Mouse (Mus musculus): ENCODE results near the gene Man1b1. TPM values are rescaled to one million over a fixed set of nuclear protein-coding genes. Genes with fewer than 3 reads are reported as not detected.

Gene Man1b1
- 51.6 and 66.0 TPM in 2 replicates for polyA plus RNA-seq (2014; fragmentation: Nextera tagmentation; extraction: Ambion mirVana)

DNA sequence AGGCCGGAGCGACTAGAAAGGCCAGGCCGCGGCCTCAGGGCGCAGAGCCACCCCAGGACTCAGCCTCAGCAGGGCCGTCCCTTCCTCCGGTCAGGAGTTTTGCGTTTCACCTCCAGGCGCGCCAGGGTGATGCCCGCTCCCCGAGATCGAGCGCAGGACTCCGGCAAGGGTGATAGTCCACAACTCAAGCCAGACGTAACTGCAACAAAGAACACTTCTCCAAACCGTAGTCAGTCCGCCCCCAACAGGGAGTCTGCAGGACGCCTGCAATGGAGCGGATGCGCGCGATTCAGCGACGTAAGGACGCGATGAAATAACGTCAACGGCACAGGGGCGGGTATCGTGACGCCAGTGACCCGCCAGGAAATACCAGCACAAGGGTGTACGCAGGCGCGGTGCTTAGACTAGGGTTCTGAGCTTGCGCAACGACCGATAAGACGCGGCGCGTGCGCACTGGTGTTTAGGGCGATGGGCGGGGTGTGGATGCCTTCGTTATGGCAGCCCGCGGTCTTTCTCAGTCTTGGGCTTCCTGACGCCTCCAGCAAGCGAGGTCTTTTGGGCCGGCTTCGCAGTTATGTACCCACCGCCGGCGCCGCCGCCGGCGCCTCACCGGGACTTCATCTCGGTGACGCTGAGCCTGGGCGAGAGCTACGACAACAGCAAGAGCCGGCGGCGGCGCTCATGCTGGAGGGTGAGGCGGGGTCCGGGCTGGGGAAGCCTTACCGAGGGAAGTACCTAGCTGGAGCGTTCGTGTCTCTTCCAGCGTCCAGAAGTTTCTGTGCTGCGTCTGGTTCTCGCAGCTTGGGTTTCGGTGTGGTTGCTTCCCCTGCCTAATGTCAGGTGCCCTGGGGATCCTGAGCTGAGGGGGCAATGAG lies at the start of gene Man1b1:
Man1b1 (plus strand) TSS at position 53 of the 875 bp plus-strand sequence.
- H3K27ac ChIP-seq: peak within 1 kb of the TSS; percentile 94
- peak within 1 kb of the TSS; percentile 98 for H3K4me3 ChIP-seq (replicated peaks; ENCODE audit: low read length)
- H3K9me3 ChIP-seq (ENCODE audit: control insufficient read depth, low read length): no peaks in the 10 kb centered on the region
- peak within 1 kb of the TSS; percentile 91 for H3K4me2 ChIP-seq (replicated peaks)
- under 1% methylated on average over 68 of the region's 78 CpGs for WGBS
- peak; percentile 98 for ATAC-seq (ENCODE audit: low FRiP score)
- no peaks in the 10 kb centered on the region for H3K27me3 ChIP-seq (ENCODE audit: control insufficient read depth, insufficient read depth, low read length)
- peak; percentile 100 for DNase-seq (ENCODE audit: low spot score)
- peaks cover 36% of the 10 kb centered on the region for H3K36me3 ChIP-seq (replicated peaks; ENCODE audit: control insufficient read depth, insufficient read depth)
- peak within 1 kb of the TSS; percentile 97 for H3K9ac ChIP-seq
- peaks cover 15% of the 10 kb centered on the region for H3K4me1 ChIP-seq (replicated peaks; ENCODE audit: control insufficient read depth, insufficient read depth, low read length)

DNA sequence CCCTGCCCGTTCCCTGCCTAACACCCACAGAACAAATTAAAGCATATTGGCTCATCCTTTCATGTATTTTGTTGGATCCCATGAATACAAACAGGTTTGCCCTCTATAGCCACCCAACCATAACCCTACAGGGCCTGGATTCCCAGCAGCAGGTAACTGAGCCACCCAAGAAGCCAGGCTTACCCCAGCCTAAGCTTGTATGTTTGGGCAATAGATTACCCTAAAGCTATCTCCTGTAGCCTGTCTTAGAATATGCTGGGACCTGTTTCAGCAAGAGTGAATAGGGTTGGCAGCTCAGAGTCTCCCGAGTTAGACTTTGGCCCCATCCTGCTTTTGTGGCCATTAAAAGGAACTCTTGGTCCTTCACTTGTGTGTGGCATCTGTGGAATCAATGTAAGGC lies 46.6 kb upstream of the Man1b1 start:
- H3K4me3 ChIP-seq (replicated peaks; ENCODE audit: low read length): no peak overlapping the region
- no peak overlapping the region for H3K4me2 ChIP-seq (replicated peaks)
- WGBS: 92% methylated on average over 2 of the region's 2 CpGs
- no peak for DNase-seq (ENCODE audit: low spot score)
- peaks cover 14% of the 10 kb centered on the region for H3K4me1 ChIP-seq (replicated peaks; ENCODE audit: control insufficient read depth, insufficient read depth, low read length)
- ATAC-seq (ENCODE audit: low FRiP score): no peak
- H3K36me3 ChIP-seq (replicated peaks; ENCODE audit: control insufficient read depth, insufficient read depth): peaks cover 60% of the 10 kb centered on the region
- no peaks in the 10 kb centered on the region for H3K9me3 ChIP-seq (ENCODE audit: control insufficient read depth, low read length)
- peaks cover 28% of the 10 kb centered on the region for H3K27me3 ChIP-seq (ENCODE audit: control insufficient read depth, insufficient read depth, low read length)
- H3K9ac ChIP-seq: no peak overlapping the region
- H3K27ac ChIP-seq: no peak overlapping the region

DNA sequence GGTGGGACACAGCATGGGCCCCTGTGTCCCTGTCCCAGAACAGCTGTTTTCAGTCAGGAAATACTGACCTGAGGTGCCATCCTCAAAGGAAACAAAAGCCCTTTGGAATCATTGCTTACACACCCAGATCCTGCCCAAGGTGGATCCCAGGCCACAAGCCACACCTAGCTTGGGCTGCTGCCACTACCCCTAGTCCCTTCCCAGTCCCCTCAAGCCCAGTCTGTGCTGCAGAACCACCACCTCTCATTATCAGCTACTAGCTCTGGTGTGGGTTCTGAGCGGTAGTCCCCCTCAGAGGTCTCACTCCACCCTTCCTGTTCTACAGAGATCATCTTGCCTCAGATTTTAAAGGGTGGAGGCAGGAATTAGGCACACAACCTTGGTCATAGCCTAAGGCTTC lies 45.8 kb upstream of the Man1b1 start:
- H3K4me2 ChIP-seq (replicated peaks): no peak overlapping the region
- H3K4me3 ChIP-seq (replicated peaks; ENCODE audit: low read length): no peak overlapping the region
- no peak overlapping the region for H3K9ac ChIP-seq
- ATAC-seq (ENCODE audit: low FRiP score) (no peak), DNase-seq (ENCODE audit: low spot score) (no peak)
- H3K36me3 ChIP-seq (replicated peaks; ENCODE audit: control insufficient read depth, insufficient read depth): peaks cover 53% of the 10 kb centered on the region
- no peak overlapping the region for H3K27ac ChIP-seq
- 83% methylated on average over 1 of the region's 1 CpGs for WGBS
- no peaks in the 10 kb centered on the region for H3K9me3 ChIP-seq (ENCODE audit: control insufficient read depth, low read length)
- H3K4me1 ChIP-seq (replicated peaks; ENCODE audit: control insufficient read depth, insufficient read depth, low read length): peaks cover 21% of the 10 kb centered on the region
- peaks cover 35% of the 10 kb centered on the region for H3K27me3 ChIP-seq (ENCODE audit: control insufficient read depth, insufficient read depth, low read length)

DNA sequence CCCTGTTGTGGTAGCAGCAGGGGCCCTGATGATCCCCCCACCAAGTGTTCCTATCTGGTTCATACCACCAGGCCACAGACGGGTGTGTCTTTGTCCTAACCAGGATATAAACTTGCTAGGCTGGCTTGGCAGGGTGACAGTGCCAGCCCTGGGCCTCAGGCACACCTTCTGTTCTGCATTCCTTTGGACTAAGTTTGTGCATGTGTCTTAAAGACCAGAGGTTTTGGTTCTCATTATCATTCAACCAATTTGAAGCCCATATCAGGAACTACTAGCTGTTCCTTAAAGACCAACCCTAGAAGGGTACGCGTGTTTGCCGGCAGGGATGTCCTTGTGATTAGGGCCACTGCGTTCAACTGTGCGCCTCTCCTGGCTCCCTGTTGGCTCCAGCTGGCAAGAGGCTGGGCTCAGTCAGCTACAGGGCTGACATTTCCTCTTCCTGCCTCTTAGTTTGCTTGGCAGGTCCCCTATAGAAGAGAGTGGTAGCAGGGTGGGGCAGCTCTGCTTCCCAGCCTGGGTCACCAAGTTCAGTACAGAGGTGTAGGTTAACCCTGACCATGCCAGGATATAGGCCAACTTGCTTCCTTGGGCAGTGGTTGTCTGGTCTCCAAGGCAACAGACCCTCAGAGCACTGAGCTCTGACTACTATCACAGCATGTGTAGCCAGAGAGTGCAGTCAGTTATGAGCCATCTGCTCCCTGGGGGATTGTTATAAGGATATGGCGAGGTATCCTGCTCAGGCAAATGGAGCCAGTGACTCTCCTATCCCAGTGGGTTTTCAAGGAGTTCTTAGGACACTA lies 45.1 kb upstream of the Man1b1 start:
- H3K9ac ChIP-seq: no peak overlapping the region
- H3K27me3 ChIP-seq (ENCODE audit: control insufficient read depth, insufficient read depth, low read length): peaks cover 42% of the 10 kb centered on the region
- H3K9me3 ChIP-seq (ENCODE audit: control insufficient read depth, low read length): no peaks in the 10 kb centered on the region
- H3K27ac ChIP-seq: no peak overlapping the region
- ATAC-seq (ENCODE audit: low FRiP score) (no peak), DNase-seq (ENCODE audit: low spot score) (no peak)
- WGBS: 65% methylated on average over 7 of the region's 7 CpGs
- H3K36me3 ChIP-seq (replicated peaks; ENCODE audit: control insufficient read depth, insufficient read depth): peaks cover 47% of the 10 kb centered on the region
- no peak overlapping the region for H3K4me3 ChIP-seq (replicated peaks; ENCODE audit: low read length)
- H3K4me2 ChIP-seq (replicated peaks): no peak overlapping the region
- H3K4me1 ChIP-seq (replicated peaks; ENCODE audit: control insufficient read depth, insufficient read depth, low read length): peaks cover 21% of the 10 kb centered on the region

DNA sequence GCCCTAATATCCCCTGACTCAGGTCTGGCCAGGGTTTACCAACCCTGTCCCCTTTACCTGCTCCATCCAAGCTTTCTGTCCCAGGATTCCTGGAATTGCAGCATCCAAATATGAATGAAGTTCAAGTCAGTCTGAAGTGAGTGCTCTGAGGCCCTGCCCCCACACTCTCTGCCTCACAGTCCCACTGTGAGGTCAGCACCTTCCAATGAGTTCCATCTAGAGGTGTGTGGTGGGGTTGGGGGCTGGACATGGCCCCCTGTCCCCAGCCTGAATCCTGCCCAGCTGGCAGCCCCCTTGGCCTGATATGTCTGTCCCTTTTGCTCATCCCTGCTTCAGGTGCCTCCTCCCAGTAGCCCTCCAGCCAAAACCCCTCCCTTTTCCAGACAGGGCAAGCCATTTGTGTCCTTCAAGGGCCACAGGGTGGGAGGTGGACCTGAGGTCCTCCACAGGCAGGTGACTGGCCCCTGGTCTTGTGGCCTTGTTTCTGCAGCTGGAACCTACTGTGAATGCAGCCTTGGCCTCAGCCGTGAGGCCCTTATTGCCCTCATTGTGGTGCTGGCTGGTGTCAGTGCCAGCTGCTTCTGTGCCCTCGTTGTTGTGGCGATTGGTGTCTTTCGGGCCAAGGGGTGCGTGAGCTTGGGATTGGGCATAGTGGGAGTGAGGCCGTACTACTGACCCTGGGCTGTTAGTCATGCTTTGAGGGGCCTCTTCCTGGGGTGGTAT lies 44.0 kb upstream of the Man1b1 start, which contains the start of gene Tmem210:
Tmem210 (plus strand) TSS at position 219 of the 723 bp plus-strand sequence.
- no peak for ATAC-seq (ENCODE audit: low FRiP score)

DNA sequence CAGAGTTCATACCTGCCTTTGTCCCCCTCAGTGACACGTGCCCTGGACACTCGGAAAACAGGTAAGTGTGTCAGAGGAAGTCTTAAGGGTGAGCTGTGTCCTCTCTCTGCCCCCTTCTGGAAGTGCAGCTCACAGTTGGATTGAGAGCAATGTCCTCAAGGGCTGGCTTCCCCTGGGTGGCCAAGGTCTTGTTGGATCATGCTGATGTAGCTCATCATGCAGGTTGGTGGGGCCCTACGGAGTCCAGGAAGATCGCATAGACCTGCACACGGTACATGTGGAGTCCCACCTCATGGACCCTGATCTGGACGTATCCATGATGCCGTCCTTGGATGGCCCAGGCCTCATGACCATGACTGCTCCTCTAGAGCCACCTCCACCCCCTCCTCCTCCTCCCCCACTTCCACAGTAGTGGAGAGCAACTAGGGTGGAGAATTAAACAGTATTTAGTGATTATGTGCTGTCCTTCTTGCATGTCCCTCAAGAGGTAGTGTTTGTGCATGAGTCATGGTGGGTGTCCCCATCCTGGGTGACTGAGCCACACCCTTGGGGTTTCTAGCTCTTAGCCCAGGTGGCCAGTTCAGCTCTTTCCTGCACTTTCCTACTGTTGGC lies 43.3 kb upstream of the Man1b1 start:
- H3K9ac ChIP-seq: no peak overlapping the region
- no peaks in the 10 kb centered on the region for H3K9me3 ChIP-seq (ENCODE audit: control insufficient read depth, low read length)
- H3K36me3 ChIP-seq (replicated peaks; ENCODE audit: control insufficient read depth, insufficient read depth): peaks cover 32% of the 10 kb centered on the region
- 78% methylated on average over 7 of the region's 7 CpGs for WGBS
- H3K27me3 ChIP-seq (ENCODE audit: control insufficient read depth, insufficient read depth, low read length): peaks cover 61% of the 10 kb centered on the region
- no peak for DNase-seq (ENCODE audit: low spot score)
- no peak for ATAC-seq (ENCODE audit: low FRiP score)
- H3K27ac ChIP-seq: no peak overlapping the region
- no peak overlapping the region for H3K4me2 ChIP-seq (replicated peaks)
- H3K4me3 ChIP-seq (replicated peaks; ENCODE audit: low read length): no peak overlapping the region
- H3K4me1 ChIP-seq (replicated peaks; ENCODE audit: control insufficient read depth, insufficient read depth, low read length): peaks cover 21% of the 10 kb centered on the region

More for the DNA sequence above, 44.0 kb upstream of the Man1b1 start, which contains the start of gene Tmem210:
- no peak for DNase-seq (ENCODE audit: low spot score)
- Histone ChIP-seq H3K27ac (no peak within 1 kb of the TSS), H3K4me3 (replicated peaks; ENCODE audit: low read length) (no peak within 1 kb of the TSS), H3K27me3 (ENCODE audit: control insufficient read depth, insufficient read depth, low read length) (peaks cover 53% of the 10 kb centered on the region), H3K36me3 (replicated peaks; ENCODE audit: control insufficient read depth, insufficient read depth) (peaks cover 36% of the 10 kb centered on the region), H3K4me2 (replicated peaks) (no peak within 1 kb of the TSS), H3K9ac (no peak within 1 kb of the TSS), H3K4me1 (replicated peaks; ENCODE audit: control insufficient read depth, insufficient read depth, low read length) (peaks cover 21% of the 10 kb centered on the region), H3K9me3 (ENCODE audit: control insufficient read depth, low read length) (no peaks in the 10 kb centered on the region)
- 80% methylated on average over 6 of the region's 6 CpGs for WGBS

DNA sequence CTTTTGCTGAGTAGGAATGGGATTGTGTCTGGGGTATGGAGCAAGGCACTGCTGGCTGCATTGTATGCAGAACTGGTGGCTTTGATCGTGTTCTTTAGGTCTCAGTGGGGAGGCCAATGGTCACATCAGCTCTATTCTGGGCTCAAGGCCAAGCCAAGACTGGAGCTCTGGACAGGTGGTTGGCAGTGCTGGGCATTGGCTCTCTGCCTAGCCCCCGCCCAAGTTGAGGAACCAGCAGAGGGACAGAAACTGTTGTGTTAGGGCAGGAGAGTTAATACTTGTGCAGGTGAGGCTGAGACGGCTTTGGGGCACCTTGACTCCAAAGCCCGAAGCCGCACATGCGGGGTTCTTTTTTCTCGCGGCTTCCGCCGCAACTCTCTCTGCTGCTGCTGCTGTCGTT lies 42.5 kb upstream of the Man1b1 start, which contains the start of gene Lrrc26:
Lrrc26 (plus strand) TSS at position 265 of the 400 bp plus-strand sequence.
- 9% methylated on average over 11 of the region's 11 CpGs for WGBS

DNA sequence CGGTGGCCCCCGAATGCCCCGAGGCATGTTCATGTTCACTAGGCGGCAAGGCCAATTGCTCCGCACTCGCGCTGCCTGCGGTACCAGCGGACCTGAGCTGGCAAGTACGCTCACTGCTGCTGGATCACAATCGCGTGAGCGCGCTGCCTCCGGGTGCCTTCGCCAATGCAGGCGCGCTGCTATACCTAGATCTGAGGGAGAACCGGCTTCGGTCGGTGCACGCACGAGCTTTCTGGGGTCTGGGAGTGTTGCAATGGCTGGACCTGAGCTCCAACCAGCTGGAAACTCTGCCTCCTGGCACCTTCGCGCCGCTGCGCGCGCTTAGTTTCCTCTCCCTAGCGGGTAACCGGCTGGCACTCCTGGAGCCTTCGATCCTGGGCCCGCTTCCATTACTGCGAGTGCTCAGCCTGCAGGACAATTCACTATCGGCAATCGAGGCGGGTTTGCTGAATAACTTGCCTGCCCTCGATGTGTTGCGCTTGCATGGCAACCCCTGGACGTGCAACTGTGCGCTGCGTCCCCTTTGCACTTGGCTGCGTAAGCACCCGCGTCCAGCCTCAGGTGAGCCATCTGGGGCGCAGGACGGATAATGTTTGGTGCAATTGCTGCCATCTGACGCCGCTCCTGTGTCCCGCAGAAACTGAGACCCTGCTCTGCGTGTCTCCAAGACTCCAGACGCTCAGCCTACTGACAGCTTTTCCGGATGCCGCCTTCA lies 41.9 kb upstream of the Man1b1 start:
- ATAC-seq (ENCODE audit: low FRiP score) (peak; percentile 35; the same call in 1 of the 2 replicates), DNase-seq (ENCODE audit: low spot score) (peak; percentile 63)
- Histone ChIP-seq H3K27me3 (ENCODE audit: control insufficient read depth, insufficient read depth, low read length) (peaks cover 66% of the 10 kb centered on the region), H3K9ac (peak overlapping the region; percentile 44; the same call in 1 of the 2 replicates), H3K9me3 (ENCODE audit: control insufficient read depth, low read length) (no peaks in the 10 kb centered on the region), H3K4me1 (replicated peaks; ENCODE audit: control insufficient read depth, insufficient read depth, low read length) (peaks cover 21% of the 10 kb centered on the region), H3K4me2 (replicated peaks) (peak overlapping the region; percentile 56), H3K27ac (no peak overlapping the region), H3K36me3 (replicated peaks; ENCODE audit: control insufficient read depth, insufficient read depth) (peaks cover 24% of the 10 kb centered on the region), H3K4me3 (replicated peaks; ENCODE audit: low read length) (peak overlapping the region; percentile 26)
- WGBS: 2% methylated on average over 54 of the region's 54 CpGs

More for the DNA sequence above, 42.5 kb upstream of the Man1b1 start, which contains the start of gene Lrrc26:
- Histone ChIP-seq H3K27me3 (ENCODE audit: control insufficient read depth, insufficient read depth, low read length) (peaks cover 66% of the 10 kb centered on the region), H3K4me2 (replicated peaks) (peak within 1 kb of the TSS; percentile 56), H3K36me3 (replicated peaks; ENCODE audit: control insufficient read depth, insufficient read depth) (peaks cover 27% of the 10 kb centered on the region), H3K27ac (no peak within 1 kb of the TSS), H3K4me1 (replicated peaks; ENCODE audit: control insufficient read depth, insufficient read depth, low read length) (peaks cover 21% of the 10 kb centered on the region), H3K9ac (peak within 1 kb of the TSS; percentile 44; the same call in 1 of the 2 replicates), H3K9me3 (ENCODE audit: control insufficient read depth, low read length) (no peaks in the 10 kb centered on the region), H3K4me3 (replicated peaks; ENCODE audit: low read length) (peak within 1 kb of the TSS; percentile 26)
- ATAC-seq (ENCODE audit: low FRiP score) (no peak), DNase-seq (ENCODE audit: low spot score) (no peak)

Data from hindbrain, embryonic 14.5 days (tissue).